Mouse (Mus musculus) embryo, embryonic 11.5 days (tissue): ENCODE results near the gene Phc3.
"Not testable (repeated sequence)": the region's sequence is repeated elsewhere in the genome, so short reads cannot be mapped to it uniquely, and the experiment has no call there.

Experiments used
- DNase-seq: peaks from one replicate; pipeline ENCODE4 v3.0.0-alpha.2; 2012; ENCODE audit warnings: low read depth, low spot score

Phc3 gene

DNA sequence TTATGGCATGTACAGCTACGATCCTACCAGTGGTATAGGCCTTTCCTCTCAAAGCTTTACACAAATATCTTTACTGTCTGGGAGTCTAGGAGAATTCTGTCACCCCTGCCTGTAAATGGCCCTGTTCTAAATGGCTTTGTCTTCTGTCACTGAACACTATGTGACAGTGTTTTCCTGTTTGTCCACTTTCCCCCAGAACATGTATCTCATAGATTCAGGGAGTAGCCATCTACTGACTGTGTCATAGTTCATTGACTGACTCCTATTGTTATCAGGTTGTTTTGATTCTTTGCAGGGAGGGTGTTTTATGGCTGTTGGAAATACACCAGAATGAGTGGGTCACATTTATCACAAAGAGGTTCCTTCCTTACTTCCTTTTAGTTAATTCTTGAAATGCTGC lies 99.2 kb downstream of the Phc3 start:
- DNase-seq = no peak

DNA sequence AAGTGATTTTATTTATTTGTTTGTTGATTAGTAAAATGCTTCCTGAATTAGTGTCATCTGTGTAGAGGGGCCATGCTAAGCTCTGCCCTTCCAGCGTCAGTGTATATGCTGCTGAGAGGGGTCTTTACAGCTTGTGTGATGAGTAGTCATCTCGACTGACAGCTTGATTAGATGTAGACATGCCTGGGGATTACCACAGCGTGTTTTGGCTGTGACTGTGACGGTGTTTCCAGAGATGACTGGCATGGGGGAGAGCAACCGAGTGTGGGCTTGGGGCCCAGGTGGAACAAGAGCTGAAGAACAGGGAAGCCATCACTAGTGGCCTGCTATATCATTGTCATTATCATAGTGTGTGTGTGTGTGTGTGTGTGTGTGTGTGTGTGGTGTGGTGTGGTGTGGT lies 100.6 kb downstream of the Phc3 start:
- no peak for DNase-seq

DNA sequence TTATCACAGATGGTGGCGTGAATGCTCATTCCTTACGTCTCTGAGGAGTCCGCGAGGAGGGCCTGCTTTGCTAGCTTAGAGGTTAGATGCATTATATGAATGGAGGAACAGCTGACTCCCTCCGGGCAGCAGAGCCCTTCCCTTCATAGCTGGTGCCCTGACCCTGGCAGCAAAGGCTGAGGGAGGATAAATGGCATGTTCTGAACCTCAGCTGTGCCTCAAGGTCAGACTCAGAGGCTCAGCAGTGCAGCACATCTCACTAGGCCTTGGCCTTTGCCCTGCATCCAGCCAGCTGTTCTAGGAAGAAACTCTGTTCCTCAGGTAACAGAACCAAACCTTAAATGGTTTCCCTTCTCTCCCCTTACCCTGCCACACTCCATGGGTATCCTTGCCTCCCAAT lies 101.0 kb downstream of the Phc3 start:
- no peak for DNase-seq

DNA sequence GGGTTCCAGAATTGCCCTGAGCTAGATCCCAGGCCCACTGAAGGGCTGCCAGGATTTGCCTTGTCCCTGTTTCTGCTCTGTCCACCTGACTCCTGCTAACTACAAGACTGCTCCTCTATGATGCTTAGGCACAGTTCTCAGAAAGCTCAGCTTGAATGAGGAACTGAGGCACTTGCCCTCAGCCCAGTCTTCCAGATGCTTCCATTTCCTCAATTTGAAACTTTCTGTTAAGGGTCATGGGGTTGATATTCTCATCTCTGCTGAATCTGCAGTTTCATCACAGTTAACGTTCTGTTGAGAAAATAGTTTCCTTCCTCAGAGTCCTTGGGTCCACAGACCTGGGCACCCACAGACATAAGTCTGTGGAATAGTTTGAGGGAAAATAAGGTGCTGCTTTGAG lies 104.6 kb downstream of the Phc3 start:
- no peak for DNase-seq

DNA sequence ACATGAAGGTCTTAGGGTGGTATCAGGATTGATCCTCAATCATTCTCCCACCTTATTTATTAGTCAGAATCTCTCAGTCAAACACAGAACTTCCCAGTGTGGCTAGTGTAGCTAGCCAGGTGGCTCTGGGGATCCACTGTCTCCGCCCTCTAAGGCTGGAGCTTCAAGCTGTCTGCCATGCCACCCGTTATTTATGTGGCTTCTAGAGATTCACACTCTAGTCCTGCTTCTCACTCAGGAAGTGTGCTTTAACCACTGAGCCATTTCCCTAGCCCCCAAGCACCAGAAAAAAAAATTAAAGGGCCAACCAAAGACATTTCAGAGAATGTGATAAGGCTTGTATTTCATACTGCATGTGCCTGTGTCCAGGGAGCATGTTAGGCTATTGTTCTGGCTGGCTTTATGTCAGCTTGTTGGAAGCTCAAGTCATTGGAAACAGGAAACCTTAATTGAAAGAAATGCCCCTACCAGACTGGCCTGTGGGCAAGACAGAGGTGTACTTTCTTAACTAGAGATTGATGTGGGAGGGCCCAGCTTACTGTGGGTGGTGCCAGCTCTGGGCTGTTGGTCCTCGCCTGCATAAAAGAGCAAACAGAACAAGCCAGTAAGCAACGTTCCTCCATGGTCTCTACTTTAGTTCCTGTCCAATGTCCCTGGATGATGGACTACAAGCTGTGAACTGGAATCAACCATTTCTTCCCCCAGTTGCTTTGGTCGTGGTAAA lies 105.3 kb downstream of the Phc3 start:
- DNase-seq = no peak

DNA sequence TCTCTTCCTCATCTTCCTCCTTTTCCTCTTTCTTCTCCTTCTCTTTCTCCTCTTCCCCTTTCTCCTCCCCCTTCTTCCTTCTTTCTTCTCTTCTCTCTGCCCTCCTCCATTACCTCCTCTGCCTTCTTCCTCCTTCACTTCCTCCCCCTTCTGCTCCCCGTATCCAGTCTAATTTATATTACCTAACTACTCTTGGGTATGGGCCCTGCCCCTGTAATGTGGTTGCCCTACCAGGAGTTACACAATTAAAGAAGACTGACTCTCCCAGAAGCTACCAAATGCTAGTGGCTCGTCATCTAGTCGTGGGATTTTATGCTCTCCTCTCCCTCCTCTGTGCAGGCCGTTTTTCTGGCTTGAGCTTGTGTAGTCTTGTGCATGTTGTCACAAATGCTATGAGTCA lies 108.5 kb downstream of the Phc3 start:
- DNase-seq = no peak

DNA sequence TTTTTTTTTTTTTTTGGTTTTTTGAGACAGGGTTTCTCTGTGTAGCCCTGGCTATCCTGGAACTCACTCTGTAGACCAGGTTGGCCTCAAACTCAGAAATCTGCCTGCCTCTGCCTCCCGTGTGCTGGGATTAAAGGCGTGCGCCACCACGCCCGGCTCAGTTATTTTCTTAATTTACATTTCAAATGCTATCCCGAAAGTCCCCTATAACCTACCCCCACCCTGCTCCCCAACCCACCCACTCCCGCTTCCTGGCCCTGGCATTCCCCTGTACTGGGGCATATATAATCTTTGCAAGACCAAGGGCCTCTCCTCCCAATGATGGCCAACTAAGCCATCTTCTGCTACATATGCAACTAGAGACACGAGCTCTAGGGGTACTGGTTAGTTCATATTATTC lies 109.6 kb downstream of the Phc3 start:
- DNase-seq = not testable (repeated sequence)

DNA sequence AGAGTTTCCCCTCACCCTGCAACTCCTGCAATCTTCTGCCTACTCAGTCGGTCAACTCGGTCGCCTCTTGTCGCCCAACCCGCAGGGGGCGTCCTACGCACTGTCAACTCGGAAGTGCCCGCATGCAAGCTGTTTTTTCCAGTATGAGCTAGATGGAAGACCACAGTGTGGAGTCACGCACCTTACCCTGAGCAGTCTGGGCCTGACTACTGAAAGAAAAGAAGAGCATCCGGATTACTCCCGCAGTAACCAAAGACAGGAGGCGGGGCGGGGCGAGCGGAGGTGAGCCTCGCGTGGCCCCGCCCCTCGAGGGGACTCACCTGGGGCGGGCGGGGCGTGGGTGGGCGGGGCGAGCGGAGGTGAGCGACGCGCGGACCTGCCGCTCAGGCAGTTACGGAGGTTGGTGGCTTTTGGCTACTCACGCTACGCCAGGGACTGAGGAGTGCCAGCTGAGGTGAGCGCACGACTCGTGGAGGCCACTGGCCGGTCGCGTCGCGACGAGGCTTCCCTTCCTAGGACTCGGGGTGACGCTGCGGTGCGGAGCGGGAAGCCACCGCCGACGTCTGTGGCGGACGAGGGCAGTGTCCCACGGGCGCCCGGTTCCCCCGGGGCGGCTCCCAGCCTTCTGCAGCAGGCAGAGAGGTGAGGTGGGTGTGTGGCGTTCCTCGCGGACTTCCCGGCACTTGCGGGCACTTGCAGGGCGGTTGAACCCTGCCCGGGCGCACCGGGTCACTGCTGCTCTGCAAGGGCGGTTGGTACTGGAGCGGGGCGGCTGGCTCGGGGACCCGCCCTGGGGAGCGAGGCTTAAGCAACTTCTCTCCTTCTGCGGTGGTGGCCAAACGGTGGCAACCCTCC lies 113.4 kb downstream of the Phc3 start, which contains the start of gene Gpr160:
Gene Gpr160, plus strand, starts transcription at position 347 of the 855 bp plus-strand sequence.
- peak; percentile 13 for DNase-seq

DNA sequence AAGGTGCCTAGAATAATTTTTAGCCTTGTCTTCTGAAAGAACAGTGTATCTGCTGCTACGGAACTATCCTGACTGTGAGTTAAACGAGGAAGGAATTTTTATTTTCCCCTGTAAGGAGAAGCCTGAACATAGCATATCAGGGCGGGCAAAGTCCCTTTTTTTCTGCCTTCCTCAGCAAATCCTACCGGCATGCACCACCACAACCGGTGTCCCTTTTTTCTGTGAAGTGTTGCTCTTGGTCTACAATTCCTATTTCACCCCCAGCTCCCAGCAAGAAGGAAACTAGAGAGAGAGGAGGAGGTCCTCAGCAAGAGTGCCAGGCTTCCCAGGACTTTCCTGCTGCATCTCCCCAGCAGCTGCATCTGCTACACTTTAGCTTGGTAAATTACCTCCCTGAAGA lies 115.6 kb downstream of the Phc3 start:
- no peak for DNase-seq

DNA sequence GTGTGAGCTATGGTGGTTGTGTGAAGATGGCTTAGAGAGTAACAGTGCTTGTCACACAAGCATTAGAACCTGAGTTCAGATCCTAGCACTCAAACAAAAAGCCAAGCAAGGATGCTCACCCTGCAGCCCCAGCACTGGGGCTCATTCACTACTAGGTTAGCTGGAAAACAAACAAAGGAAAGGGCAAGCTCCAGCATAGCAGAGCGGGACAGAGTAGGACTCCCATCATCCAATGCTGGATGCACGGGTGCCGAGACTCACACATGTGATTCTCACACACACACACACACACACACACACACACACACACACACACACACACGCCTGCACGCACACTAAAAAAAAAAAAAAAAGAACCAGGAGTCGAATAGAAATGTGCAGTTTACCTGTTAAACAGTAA lies 117.8 kb downstream of the Phc3 start:
- DNase-seq = no peak
